Mouse (Mus musculus): ENCODE measurements around the gene S100a11.
"Not testable (repeated sequence)": the region's sequence is repeated elsewhere in the genome, so short reads cannot be mapped to it uniquely, and the experiment has no call there.

S100a11 gene

GRCm38 (mm10) chr3:93527300-93527699, 7.0 kb downstream of the S100a11 start:
- no peak for DNase-seq

GRCm38 (mm10) chr3:93528807-93529206, 8.5 kb downstream of the S100a11 start:
- no peak for DNase-seq

GRCm38 (mm10) chr3:93537068-93537576, 16.8 kb downstream of the S100a11 start:
- DNase-seq = no peak

GRCm38 (mm10) chr3:93538486-93538885, 18.2 kb downstream of the S100a11 start:
- no peak for DNase-seq

GRCm38 (mm10) chr3:93541501-93541900, 21.2 kb downstream of the S100a11 start:
- no peak for DNase-seq

GRCm38 (mm10) chr3:93544170-93544569, 23.9 kb downstream of the S100a11 start:
- DNase-seq = not testable (repeated sequence)

GRCm38 (mm10) chr3:93547099-93547648, 26.9 kb downstream of the S100a11 start:
- DNase-seq = peak; percentile 83

GRCm38 (mm10) chr3:93547749-93548540, 27.7 kb downstream of the S100a11 start:
- no peak for DNase-seq

GRCm38 (mm10) chr3:93548541-93549266, 28.4 kb downstream of the S100a11 start:
- no peak for DNase-seq

GRCm38 (mm10) chr3:93549986-93550385, 29.7 kb downstream of the S100a11 start:
- DNase-seq = no peak

- DNase-seq = no peak
These were observed 31.9 kb downstream of the S100a11 start for GRCm38 (mm10) chr3:93551950-93552901.

- no peak for DNase-seq
These were observed 33.0 kb downstream of the S100a11 start for GRCm38 (mm10) chr3:93553311-93553710.

GRCm38 (mm10) chr3:93553765-93554378, 33.6 kb downstream of the S100a11 start:
- DNase-seq = no peak

GRCm38 (mm10) chr3:93554379-93554980, 34.2 kb downstream of the S100a11 start:
- no peak for DNase-seq

- no peak for DNase-seq
These were observed 34.9 kb downstream of the S100a11 start, which contains the start of gene S100a10 for GRCm38 (mm10) chr3:93554981-93555877. Gene S100a10 (plus strand): TSS chr3:93555080.

GRCm38 (mm10) chr3:93555878-93556254, 35.6 kb downstream of the S100a11 start:
- no peak for DNase-seq

GRCm38 (mm10) chr3:93556599-93556998, 36.3 kb downstream of the S100a11 start:
- no peak for DNase-seq

GRCm38 (mm10) chr3:93557471-93557870, 37.2 kb downstream of the S100a11 start:
- DNase-seq = no peak

GRCm38 (mm10) chr3:93559961-93560360, 39.7 kb downstream of the S100a11 start:
- DNase-seq = no peak

GRCm38 (mm10) chr3:93562372-93562771, 42.1 kb downstream of the S100a11 start:
- DNase-seq = no peak
